Mouse (Mus musculus): ENCODE measurements around the gene 4930451I11Rik.

- TF ChIP-seq POLR2A (IDR thresholded peaks at IDR 0.05; ENCODE audit: extremely low read depth, insufficient read depth, low read length) (peak; percentile 98), CTCF (IDR thresholded peaks at IDR 0.05; ENCODE audit: low read depth, low read length) (0 out of 2 replicates have a peak, but pooled peaks have one; percentile 24)
These were observed 32.4 kb downstream of the 4930451I11Rik start for GRCm38 (mm10) chr7:126799050-126799467.
